Mouse (Mus musculus) T-cell, adult 2 months (primary cell): ENCODE data around the gene Arpp21.
A peak's percentile ranks its signal among the peaks of the same experiment; 100 is the strongest.
"Not testable (repeated sequence)": the region's sequence is repeated elsewhere in the genome, so short reads cannot be mapped to it uniquely, and the experiment has no call there.

Experiments used
- DNase-seq: peaks from one replicate; pipeline ENCODE4 v3.0.0; 2022; ENCODE audit warnings: low spot score

Arpp21 gene

DNA sequence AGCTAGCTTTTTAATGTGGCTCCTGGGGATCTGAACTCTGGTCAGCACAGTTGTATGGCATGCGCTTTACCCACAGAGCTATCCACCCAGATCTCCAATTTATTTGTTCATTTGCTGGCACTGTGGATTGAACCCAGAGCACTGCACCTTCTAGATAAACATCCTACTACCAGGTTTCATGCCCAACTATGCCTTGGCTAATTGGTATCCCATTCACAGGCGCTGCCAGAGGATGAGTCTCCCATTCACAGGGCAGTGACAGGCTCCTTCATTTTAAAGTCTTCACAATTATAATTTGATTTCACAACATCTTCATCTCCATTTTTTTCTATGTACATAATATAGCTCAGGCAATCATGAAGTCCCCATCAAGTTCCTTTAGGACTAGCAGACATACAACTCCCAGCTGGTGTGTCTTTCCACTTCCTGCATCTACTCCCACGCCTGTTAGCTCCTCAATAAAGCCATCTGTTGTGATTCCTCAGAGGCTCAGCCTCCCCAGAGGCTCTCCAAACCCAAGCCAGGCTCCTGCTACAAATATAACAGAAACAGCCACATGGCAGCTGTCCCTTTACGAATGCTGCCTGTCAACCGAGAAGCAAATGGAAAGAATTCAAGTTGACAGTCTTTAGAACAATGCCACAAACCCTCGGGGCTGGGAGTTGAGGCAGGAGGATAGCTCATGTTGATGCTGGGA lies 133.4 kb downstream of the Arpp21 start:
- DNase-seq = no peak

- peak; percentile 62 for DNase-seq
These were observed 134.7 kb downstream of the Arpp21 start for GRCm38 (mm10) chr9:112100841-112101595.

GRCm38 (mm10) chr9:112098267-112098666 lies 137.5 kb downstream of the Arpp21 start:
- DNase-seq = no peak

- no peak for DNase-seq
These were observed 140.0 kb downstream of the Arpp21 start for GRCm38 (mm10) chr9:112095708-112096107.

DNA sequence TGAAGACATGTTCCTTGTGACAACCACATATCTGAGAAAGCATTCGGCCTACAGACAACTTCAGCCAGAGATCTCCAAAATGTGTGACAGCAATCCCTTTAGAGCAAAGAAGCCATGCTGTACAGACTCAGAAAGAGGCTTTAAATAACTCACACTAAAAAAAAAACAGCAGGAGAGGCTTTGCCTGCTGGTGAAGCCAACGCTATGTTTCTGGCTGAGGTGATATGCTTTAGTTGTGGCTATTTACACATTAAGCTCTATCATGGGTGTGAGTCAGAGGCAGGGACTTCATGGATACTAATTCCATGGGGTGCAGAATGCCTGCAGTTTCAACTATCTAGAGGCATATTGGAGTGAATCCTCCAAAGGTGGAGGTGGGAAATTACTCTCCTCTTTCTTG lies 140.5 kb downstream of the Arpp21 start:
- no peak for DNase-seq

DNA sequence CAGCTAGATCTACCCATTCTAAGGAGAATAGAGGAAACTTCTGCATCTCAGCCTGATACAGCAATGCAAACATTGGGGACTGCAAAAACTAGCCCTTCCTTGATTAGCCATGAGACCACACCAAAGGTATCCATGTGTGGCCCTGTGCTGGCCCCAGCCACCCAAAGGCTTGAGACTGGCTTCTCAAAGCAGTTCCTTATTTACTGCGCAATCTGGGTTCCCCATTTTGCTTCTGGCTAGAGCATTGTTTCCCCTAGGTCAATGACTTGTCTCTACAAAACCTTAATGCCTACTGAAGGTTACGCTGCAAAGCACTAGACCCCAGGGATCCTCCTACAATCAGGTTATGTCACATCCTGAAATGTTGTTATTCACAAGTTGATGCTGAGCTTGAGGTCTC lies 156.8 kb downstream of the Arpp21 start:
- no peak for DNase-seq

DNA sequence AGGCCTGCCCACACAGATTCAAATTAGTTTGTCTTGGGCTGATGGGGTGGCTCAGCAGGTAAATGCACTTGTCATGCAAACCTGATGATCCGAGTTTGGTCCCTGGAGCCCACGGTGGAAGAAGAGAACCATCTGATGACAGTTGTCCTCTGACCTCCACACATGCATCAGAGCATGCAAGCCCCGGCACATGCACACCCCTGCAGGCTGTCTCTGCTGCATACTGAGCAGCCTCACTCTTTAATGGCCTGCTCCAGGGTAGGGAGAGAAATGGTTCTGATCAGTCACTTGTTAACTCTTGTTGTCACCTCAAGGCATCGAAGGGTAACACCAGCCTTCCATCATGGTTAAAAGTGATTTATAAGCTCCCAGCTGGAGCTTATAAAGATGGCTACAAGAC lies 157.3 kb downstream of the Arpp21 start:
- no peak for DNase-seq

DNA sequence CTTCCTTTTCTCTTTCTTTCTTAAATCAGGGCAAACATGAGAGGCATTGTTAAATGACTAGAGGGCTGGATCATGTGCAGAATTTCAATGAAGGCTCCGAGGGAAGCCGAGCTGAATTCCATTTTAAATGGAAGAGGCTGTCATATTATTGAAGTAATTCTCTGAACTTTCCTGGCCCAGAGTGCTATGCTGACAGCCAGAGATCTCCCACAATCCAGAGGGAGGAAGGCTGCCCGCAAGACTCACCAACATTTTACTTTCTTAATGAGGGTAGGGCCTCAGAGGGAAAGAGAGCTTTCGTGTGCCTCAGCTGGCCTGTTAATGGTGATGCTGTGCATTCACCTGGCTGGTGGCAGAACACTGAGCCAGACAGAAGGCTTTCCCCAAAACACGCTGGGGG lies 160.5 kb downstream of the Arpp21 start:
- no peak for DNase-seq

- DNase-seq = no peak
These were observed 160.9 kb downstream of the Arpp21 start for GRCm38 (mm10) chr9:112074872-112075271.

- DNase-seq = no peak
These were observed 164.4 kb downstream of the Arpp21 start for GRCm38 (mm10) chr9:112071368-112071767.

- no peak for DNase-seq
These were observed 164.8 kb downstream of the Arpp21 start for GRCm38 (mm10) chr9:112070961-112071360.

DNA sequence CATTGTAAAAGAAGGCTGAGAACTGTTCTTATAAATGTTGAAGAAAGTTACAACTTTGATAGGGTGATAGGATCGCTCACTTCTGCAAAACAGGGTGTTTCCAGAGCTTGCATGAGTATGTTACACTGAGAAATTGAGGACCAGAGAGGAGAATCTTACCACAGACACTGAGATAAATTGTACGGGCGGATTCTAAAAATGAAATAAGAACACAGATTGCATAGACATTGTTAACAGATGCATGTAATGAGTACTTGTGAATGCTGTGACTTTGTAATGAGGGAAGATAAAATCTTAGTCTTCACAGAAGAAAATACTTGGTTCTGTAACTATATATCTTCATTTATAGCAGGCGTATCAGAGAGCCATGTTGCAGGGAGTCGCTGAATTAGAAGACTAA lies 167.5 kb downstream of the Arpp21 start:
- DNase-seq = no peak

DNA sequence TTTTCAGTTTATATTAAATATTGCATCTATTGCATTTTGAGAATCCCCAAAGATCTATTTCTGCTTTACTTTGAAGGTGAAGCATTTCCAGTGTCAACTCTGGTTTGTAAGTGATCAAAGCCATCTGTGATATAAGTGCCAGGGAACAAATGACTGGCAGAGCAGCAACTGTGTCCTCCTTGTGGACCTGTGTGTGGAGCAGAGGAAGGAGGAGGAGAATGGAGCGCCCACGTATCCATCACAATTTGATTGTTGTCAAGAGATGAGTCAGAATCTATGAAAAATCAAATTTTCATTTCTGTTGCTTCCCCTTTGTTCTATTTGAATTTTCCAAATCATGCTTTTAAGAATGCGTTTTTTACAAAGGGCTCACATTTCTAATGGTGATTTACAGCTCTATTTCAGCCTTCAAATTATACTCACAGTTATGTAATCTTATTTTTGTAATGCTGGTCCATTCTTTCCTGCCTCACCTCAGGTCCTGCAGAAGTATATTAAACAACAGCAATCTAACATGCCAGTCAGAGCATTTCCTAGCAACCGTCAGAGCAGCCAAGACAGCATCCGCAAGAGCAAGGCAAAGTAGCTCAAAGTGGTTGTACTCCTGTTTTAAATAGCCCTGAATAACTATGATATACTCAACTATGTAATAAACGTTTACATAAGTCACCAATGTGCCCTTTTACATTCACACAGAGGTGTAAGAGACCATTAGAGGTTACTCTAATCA lies 174.9 kb downstream of the Arpp21 start:
- DNase-seq = no peak

DNA sequence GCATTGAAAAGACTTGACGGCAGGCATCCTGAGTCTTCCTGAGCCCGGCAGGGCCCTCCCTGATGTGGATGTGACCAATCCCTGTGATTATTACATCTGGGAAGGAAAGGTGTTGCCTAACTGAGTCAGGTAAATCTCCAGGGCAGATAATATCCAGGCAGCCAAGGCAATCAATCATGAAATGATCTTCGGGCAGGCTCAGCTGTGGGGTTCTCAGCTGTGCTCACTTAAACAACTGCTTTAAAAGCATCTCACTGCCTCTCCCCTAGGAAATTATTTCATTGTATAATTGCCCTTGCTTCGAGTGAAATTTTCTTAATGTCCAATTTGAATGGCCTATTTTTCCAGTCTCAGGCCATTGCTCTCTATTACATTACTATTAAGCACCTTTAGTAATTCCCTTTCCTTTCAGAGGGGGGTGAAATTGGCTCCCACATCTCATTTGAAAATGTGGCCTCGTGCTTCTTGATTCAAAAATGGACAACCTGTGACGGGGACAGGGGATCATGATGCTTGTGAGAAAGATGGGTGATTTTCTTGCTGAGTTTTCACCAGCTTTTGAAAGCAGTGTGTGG lies 180.8 kb downstream of the Arpp21 start:
- DNase-seq = no peak

DNA sequence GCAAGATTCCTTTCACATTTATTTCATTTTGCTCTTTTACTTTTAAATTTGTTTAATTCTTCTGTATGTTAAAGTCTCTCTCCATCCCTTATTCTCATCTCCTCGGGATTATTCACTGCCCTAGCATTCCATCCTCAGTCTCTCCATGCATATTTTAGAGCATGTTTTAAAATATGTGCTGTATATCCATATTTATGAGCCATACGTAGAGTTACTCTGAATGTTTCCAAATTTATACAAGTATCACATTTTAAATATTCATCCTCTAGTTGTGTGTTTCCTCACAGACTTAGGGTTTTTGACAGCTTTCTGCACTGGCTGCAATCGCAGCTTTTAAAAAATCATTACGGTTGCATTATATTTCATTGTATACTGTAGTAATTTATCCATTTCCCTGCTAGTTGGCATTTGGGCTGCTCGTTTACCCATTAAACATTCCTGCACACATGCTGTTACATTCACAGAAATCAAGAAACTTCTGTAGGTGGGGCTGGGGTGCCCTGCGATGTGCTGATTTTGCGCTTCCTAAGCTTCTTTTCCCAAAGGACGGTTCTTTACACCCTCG lies 187.8 kb downstream of the Arpp21 start:
- DNase-seq = no peak

DNA sequence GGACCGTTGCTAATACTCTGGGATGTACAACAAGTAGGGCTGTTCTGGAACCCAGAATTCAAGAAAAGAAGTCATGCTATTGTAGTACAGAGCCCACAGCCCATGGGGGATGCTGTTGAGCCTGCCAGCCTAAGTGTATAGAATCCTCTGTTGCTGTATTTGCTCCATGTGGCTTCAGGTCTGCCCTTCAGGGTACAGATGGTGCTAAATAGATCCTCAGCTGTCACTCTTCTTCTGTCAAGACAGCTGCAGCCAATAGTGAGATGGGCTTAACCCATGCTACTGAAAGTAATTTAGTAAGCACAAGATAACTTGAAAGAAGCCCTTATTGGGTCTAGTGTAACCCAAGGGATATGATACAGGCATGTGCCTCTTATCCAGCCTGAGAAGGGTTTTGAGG lies 195.2 kb downstream of the Arpp21 start:
- no peak for DNase-seq

GRCm38 (mm10) chr9:112037732-112038131 lies 198.0 kb downstream of the Arpp21 start:
- no peak for DNase-seq

- not testable (repeated sequence) for DNase-seq
These were observed 201.9 kb downstream of the Arpp21 start for GRCm38 (mm10) chr9:112033840-112034239.

DNA sequence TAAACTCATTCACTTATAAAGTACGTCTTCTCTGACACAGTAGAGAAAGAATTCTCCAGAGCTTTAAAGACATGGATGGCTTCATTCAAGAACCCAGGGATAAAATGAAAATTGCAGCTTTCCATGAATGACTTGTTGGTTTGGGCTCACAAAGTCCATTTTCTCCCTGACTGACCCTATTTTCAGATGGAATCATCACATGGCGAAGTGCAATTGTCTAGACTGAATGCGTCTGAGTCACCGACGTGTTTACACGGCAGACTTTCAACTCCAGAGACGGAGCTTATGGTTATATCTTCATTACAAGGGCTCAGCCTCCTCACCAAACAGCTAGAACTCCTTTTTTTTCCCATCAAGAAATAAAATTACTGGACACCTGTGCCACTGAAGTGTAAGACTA lies 203.6 kb downstream of the Arpp21 start:
- DNase-seq = no peak

GRCm38 (mm10) chr9:112023562-112024015 lies 212.1 kb downstream of the Arpp21 start:
- no peak for DNase-seq

GRCm38 (mm10) chr9:112023111-112023510 lies 212.6 kb downstream of the Arpp21 start:
- no peak for DNase-seq
